Mouse (Mus musculus): ENCODE results near the gene Chrna9.
"Not testable (repeated sequence)": the region's sequence is repeated elsewhere in the genome, so short reads cannot be mapped to it uniquely, and the experiment has no call there.

Gene Chrna9

DNA sequence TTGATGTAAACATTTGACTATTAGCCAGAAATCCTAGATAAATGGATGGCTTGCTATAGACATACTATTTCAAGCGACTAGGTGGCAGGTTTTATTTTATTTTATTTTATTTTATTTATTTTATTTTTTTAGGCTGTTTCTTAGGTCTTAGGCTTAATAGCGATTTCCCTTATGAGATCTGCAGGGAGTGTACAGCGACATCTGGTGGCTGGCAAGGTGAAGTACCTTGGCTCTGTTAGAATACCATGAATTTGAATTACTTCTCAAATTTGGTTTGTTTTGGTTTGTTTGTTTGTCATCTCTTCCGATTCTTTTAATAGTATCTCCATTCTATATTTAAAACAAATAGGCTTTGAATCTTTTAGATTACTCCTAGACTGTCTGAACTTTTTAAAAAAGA is 23.9 kb downstream of the Chrna9 start:
- DNase-seq (ENCODE audit: low spot score), result peak; percentile 28

GRCm38 (mm10) chr5:65959893-65960596 is 25.3 kb downstream of the Chrna9 start:
- DNase-seq (ENCODE audit: low spot score), result no peak

- no peak for DNase-seq (ENCODE audit: low spot score)
These were observed 25.9 kb downstream of the Chrna9 start for GRCm38 (mm10) chr5:65960597-65960950.

- no peak for DNase-seq (ENCODE audit: low spot score)
These were observed 28.6 kb downstream of the Chrna9 start for GRCm38 (mm10) chr5:65963291-65963690.

DNA sequence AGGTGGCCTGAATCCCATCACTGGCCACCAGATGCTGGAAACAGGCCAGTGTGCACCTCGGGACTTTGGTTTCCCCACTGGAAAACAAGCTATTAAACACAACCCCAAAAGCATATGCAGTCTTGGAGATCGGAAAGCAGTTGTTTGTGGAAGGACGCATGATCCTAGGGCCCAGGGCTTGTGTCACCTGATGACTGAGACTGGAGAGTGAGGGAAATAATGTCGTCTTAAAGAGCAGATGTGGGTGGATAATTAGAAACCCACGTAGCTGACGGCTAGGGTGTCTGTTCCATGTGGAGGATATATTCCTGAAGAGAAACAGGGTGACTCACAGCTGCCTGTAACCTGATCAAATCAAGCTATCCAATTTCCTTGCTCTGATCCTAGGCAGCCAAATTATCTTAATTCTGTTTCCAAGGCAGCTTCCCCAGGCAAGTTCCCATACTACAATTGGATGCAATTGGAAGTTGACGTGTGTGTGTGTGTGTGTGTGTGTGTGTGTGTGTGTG is 31.1 kb downstream of the Chrna9 start:
- DNase-seq (ENCODE audit: low spot score), result no peak

DNA sequence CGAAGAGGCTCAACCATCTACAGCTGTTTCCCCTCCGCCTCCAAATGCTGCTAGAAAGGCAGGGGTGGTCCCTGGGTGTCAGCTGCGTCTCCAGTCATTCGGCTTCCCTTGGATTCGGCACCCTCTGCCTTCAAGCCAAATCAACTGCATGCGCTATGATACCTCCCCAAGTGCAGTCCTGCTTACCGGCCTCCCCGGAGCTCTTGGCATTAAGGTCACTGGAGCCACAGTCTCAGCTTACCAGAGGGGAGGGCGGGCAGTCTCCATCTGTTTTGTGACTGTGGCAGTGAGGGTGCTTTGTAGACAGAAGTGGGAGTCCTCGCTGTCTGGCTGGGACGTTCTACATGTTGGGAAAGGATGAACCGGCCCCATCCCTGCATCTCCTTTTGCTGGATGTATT is 32.4 kb downstream of the Chrna9 start:
- DNase-seq (ENCODE audit: low spot score), result no peak

DNA sequence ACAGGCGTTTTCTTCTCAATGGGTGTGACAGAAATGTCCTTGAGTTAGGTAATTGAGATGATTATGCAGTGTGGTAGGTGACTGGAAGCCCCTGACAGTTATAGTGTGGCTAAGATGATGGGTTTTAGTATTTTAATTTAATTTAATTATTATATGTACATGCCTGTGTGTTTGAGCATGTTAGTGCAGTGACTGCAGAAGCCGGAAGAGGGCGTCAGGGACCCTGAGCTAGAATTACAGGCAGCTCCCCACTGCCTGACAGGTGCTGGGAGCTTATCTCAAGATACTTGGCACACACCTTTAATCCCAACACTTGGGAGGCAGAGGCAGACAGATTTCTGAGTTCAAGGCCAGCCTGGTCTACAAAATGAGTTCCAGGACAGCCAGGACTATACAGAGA is 33.3 kb downstream of the Chrna9 start:
- DNase-seq (ENCODE audit: low spot score), result no peak

DNA sequence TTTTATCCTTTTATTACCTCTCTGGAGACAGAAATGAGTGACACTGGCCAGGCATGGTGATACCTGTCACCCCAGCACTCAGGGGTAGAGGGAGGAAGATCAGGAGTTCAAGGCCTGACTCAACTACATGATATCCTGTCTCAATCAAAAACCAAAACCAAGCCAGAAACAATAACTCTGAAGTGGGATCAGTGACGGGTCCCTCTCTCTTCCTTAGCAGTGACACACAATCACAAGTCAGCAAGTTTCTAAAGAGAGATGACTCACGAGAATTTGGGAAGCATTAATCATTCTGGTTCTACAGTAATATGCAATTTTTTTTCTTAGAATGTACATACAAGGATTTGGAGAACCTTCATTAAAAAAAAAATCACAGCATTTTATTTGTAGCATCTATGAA is 38.5 kb downstream of the Chrna9 start:
- DNase-seq (ENCODE audit: low spot score), result no peak

GRCm38 (mm10) chr5:65975731-65976130 is 41.0 kb downstream of the Chrna9 start:
- no peak for DNase-seq (ENCODE audit: low spot score)

DNA sequence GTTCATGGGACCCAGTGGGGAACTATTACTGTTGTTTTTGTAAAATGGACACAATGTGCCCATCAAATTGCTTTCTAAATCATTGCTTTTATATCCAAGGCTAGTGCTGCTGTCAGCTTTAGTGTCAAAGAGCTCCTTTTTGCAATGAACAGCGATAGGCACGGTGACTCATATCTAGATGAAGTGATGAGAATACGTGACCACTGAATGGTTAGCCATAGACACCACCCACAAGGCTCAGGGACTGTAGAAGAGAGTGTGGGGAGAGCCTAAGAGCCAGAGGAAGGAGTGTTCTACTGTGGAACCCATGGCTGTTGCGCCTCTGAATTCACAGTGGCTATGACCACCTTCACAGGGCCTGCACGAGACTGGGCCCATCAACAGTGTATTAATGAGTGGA is 51.7 kb downstream of the Chrna9 start:
- DNase-seq (ENCODE audit: low spot score), result no peak

DNA sequence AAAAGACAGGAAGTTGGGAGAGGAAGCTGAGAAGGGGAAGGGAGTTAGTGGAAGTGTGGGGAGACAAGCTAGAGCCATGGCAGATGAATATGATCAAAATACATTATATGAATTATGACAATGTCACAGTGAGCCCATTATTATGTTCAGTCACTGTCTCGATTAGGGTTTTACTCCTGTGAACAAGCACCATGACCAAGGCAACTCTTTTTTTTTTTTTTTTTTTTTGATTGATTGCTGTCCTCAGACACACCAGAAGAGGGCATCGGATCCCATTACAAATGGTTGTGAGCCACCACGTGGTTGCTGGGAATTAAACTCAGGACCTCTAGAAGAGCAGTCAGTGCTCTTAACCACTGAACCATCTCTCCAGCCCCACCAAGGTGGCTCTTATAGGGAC is 52.3 kb downstream of the Chrna9 start:
- DNase-seq (ENCODE audit: low spot score), result not testable (repeated sequence)

- DNase-seq (ENCODE audit: low spot score), result peak; percentile 23
These were observed 56.5 kb downstream of the Chrna9 start for GRCm38 (mm10) chr5:65991191-65991590.

- no peak for DNase-seq (ENCODE audit: low spot score)
These were observed 59.9 kb downstream of the Chrna9 start for GRCm38 (mm10) chr5:65994643-65995042.

DNA sequence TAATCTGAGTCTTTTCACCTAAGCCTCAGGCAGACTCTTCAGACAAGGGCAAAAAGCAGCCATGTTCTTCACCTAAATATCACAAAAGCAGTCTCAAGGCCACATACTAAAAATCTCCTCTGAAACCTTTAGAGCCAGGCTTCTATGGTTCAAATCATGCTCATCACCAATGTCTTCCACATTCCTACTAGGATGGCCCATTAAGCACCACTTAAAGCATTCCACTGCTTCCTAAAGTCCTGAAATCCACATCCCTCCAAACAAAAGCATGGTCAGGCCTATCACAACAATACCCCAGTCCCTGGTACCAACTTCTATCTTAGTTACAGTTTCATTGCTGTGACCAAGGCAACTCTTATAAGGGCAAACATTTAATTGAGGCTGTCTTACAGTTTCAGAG is 63.1 kb downstream of the Chrna9 start:
- DNase-seq (ENCODE audit: low spot score), result no peak

GRCm38 (mm10) chr5:65999106-65999505 is 64.4 kb downstream of the Chrna9 start:
- no peak for DNase-seq (ENCODE audit: low spot score)

DNA sequence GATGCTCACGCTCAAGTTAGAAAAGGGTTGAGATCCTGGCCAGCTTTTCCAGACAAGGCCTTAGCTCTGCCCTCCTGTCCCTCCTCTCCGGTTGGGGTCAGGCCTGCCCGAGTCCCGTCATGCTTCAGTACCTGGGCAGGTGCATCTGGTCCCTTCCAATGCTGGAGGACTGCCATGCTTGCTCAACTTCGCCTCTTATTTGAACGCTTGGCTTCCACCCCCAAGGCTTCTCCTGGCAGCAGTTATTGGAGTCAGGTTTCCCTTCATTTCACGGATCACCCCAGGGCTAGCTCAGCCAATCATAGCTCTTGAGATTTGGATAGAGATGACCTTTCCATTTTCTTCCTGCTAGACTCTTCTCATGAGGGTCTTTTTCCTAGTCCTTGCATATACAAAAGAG is 65.4 kb downstream of the Chrna9 start:
- peak; percentile 71 for DNase-seq (ENCODE audit: low spot score)

DNA sequence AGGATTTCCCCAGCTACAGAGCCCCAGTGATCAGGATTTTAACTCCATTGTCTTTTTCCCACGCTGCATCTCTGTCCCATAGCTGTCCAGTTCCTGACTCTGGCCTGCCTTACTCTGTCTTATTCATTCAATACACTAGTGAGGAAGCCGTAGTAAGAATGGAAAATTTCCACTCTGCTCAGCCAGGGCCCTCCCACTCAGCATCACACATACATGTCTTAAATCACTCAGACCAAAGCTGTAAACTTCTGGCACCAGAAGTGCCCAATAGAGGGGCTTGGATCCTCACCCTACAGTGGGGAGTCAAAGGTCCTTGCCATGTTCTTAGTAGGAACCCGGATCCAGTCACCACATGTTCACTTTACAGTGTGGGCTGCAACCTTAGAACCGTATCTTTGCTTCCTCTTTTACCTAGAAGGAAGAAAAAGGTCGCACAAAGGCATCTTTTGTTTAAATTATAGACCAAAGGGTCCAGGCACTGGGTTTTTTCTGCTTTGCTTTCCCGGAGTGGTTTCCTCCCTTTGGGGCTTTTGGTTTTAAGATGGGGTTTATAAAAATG is 65.9 kb downstream of the Chrna9 start:
- DNase-seq (ENCODE audit: low spot score), result no peak

- no peak for DNase-seq (ENCODE audit: low spot score)
These were observed 66.5 kb downstream of the Chrna9 start for GRCm38 (mm10) chr5:66001232-66001631.

DNA sequence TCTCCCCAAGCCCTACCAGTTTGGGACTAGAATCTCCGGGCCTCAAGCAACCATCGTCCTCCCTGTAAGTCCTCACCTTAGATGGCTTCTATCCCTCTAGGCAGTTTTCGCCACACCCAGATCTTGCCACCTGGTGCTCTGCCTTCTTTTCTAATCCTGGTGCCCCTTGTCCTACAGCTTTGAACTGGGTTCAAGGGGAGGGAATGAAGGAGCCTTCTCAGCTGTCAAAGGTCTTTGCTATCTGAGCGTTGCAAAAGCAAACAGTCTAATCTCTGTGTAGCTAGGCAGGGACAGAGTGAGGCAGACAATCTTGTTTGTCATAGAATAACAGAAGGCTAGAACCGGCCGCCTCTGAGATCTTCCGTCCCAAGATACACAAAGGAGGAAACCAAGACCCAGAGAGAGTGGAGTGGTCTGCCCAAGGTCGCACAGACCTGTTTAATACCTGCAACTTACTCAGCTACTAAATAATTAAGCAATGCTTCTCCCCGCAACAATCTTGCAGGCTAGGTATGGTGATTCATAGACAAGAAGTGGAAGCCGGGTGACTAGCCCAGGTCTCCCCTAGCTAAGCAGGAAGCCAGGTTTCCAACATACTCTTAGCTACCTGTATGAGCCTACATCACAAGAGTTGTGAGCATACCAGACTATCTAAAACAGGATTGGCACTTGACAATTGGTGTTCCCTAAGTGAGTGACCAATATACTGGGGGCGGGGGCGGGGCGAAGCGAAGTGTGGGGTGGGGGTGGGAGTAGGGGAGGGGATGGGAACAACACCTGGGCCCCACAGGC is 69.6 kb downstream of the Chrna9 start, which contains the start of gene 9130230L23Rik:
9130230L23Rik (minus strand) TSS at position 152 of the 792 bp plus-strand sequence.
- DNase-seq (ENCODE audit: low spot score), result peak; percentile 19

DNA sequence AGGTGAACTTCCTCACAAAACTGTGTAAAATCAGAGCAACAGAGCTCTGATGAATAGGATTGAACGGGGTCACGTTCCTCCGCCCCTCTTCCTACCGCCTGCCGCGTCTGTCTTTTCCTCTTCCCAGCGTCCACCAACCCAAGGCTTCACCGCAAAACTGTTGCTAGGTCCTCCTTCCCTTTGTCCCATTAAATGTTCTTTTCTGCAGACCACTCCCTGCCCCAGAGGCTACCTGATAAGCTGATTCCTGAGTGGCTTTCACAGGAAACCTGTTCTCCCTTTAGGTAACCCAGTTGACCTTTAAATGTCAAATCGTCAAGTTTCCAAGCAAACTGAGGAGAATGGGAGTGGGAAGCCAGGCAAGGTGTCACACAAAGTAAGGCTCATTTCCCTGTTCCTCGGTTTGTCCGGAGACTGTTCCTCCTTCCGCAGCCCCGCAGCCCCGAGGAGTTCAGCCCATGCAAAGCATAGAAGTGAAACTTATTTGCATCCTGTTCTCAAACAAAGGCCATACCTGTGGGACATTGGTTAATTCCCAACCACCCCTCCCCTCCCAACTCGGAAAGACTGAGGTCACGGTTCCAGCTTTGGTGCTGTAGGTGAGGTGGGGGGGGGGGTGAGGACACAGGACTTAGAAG is 70.4 kb downstream of the Chrna9 start:
- peak; percentile 32 for DNase-seq (ENCODE audit: low spot score)

- DNase-seq (ENCODE audit: low spot score), result peak; percentile 51
These were observed 73.7 kb downstream of the Chrna9 start for GRCm38 (mm10) chr5:66008245-66008967.

- no peak for DNase-seq (ENCODE audit: low spot score)
These were observed 79.3 kb downstream of the Chrna9 start for GRCm38 (mm10) chr5:66013999-66014398.

All from lung, postnatal 25 days (tissue).